Mouse (Mus musculus): ENCODE measurements around the gene Olfr1337.
"Not testable (repeated sequence)": the region's sequence is repeated elsewhere in the genome, so short reads cannot be mapped to it uniquely, and the experiment has no call there.

Olfr1337 gene

DNA sequence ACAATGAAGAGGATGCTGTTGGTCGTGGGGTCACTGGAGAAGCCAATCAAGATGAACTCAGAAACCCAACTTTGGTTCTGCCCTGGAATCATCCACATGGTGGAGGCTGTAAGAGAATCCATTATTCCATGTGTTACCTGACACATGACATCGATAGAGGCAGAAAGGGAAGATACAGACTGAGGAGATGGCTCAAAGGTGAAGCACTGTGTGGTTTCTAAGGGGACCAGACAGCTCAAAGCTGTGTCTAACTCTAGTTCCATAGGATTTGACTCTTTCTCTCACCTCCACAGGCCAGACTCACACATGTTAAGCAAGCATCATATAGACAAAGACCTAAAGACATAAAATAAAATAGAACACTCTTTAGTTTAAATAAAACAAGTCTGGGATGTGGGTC lies at the start of gene Olfr1337:
TSS of gene Olfr1337 (minus strand) at position 101 of the 400 bp plus-strand sequence.
- DNase-seq (ENCODE audit: low spot score): no peak

DNA sequence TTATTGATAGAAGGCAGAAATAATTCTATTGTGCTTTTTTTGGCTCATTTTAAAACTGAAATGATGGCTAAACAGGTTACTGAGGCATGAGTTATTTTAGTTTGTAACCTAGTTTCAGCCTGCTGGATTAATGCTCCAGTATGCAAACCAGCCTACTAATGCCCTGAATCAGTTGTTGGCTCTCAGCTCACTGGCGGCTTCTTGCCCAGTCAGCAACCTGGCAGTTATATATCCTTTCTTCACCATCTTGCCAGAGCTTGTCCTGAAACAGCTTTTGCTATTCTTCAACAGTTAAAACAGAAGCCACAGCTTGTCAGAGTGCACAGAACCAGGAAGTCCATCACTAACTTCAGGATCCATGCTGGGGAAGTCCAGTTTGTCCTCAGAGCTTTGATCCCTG lies 36.5 kb upstream of the Olfr1337 start:
- no peak for DNase-seq (ENCODE audit: low spot score)

DNA sequence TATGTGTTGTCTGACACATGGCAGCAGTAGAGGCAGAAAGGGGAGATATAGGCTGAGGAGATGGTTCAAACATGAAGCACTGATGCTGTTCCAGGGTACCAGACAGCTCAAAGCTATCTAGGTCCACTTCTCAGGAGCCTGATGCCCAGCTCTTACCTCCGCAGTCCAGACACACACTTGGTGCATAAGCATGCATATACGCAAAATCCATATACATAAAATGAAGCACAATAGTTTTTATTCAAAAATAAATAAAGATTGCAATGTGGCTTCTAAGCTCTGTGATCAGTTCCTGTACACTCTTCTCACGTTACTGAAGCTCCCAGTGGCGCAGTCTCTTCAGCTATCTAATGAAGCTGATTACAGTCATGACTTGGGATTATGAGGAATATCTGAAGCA lies 27.5 kb upstream of the Olfr1337 start, which contains the start of gene Olfr1335:
TSS of gene Olfr1335 (minus strand) at position 101 of the 400 bp plus-strand sequence.
- DNase-seq (ENCODE audit: low spot score): no peak

DNA sequence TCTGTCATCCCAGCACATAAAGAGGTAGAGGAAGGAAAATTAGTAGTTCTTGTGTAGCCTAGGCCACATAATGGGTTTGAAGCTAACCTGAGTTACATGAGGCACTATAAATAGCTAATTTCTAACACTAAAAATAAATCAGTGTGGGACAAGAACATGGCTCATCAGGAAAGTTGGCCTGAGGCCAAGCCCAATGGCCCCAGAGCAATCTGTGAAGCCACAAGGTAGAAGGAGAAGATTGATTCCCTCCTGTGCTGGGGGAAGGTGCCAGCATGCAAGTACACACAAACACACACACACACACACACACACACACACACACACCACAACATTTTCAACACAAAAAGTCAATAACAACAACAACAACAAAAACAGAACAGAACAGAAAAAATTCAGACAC lies 10.4 kb upstream of the Olfr1337 start:
- not testable (repeated sequence) for DNase-seq (ENCODE audit: low spot score)

DNA sequence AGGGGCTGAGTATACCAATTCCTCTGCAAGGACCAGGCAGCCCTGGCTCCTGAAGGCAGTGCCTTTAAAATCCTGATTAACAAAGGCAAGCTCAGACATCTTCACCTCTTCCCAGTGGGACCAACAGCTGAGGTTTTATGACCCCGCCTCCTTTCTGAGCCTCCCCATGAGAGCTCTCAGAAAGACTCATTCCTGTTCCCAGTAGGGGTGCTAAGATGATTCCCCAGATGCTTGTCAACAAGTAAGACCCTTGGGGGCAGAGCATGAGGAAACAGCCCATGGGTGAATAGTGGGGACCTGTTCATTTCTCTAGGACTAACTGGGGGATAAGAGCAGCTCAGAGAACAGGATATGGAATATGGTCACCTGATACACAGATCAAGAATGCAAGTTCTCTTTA lies 23.7 kb downstream of the Olfr1337 start, which contains the start of gene Olfr1338:
TSS of gene Olfr1338 (minus strand) at position 101 of the 400 bp plus-strand sequence.
- DNase-seq (ENCODE audit: low spot score): no peak

DNA sequence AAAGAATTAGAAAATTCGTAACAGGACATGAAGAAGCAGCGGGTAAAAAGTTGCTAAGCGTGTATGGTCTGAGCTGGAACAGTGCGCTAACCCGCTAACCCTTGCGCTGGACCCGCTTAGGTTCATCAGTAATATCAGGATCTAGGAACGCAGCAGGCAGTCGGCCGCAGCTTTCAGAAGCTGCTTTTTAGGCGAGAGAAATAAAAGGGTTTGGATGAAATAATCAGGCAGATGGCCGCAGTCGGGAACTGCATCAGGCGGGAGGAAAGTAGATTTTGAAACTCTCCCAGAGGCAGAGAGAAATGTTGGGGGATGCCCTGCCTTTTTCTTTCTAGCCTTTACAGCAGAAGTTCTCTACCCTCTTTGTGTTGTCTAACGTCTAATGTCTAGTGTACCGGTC lies 40.5 kb downstream of the Olfr1337 start:
- DNase-seq (ENCODE audit: low spot score): no peak

DNA sequence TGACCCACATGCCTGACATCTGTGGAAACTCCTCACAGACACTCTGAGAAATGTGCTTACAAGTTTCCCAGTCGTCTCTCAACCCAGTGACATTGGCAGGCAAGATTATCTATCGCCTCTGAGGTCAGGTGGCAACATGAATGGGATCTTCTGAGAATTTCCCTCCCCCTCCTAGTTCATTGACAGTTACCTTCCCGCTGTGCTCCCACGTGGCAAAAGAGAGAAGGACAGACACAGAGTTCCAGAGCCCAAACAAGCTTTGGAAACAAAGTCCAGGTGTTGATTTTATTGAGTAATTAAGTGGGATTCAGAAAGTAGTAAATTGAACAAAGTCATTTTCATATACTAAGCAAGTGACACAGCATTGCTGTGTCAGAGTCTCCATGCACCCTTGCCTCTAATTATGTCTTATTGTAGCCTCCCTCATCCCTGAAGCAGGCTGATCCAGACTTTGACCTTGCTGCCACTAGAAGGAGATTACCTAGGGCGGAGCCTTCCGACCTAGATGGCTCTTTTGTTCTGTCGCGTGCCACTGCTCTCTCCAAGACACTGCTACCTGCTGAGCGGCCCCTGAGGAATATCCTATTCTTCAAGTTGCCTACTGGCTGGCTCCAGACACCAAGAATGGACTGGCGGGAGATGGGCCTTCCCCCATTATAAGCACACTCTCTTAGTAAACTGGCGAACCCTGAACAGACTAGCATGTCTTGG lies 41.2 kb downstream of the Olfr1337 start:
- DNase-seq (ENCODE audit: low spot score): no peak

DNA sequence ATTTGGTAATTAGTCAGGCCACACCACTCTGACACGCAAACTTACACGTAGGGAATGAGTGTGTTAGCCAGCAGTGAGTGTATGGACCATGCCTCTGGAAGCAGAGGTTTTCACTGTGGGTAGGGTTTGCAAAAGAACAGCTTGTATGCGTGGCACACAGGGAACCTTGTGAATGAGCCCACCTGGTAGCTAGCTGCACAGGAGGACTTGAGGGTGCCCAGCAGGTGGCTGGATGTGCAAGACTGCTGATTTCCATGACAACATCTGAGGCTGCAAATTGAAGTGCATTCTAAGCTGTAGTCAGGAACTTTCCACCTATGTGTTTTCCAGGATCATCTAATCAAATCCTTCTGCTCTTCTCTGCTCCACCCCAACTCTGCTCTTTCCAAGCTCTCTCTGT lies 42.8 kb downstream of the Olfr1337 start:
- no peak for DNase-seq (ENCODE audit: low spot score)

DNA sequence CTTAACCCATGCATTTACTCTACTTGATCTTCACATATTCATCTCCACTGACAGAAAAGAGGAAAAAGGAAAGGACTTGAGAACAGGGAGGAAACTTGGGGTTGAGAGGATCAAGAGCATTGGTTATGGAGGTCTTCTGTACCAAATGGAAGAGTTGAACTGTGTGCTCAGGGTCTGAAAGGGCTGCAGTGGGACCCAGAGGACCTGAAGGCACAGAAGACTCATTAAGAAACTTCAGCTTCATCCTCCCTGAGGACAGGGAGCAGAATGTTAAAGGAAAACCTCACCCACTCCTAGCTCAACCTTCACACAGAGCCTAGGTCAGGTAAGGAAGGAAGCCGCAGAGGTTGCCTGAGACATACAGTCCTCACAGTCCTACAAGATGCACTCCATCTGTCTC lies 50.5 kb downstream of the Olfr1337 start, which contains the start of gene Olfr1339:
TSS of gene Olfr1339 (plus strand) at position 301 of the 400 bp plus-strand sequence.
- no peak for DNase-seq (ENCODE audit: low spot score)

Measured in urinary bladder, postnatal 14 days (tissue).